Mouse (Mus musculus) left cerebral cortex, postnatal 4 days (tissue): ENCODE measurements around the gene Taok3. TPM values are rescaled to one million over a fixed set of nuclear protein-coding genes. Genes with fewer than 3 reads are reported as not detected.
A peak's percentile ranks its signal among the peaks of the same experiment; 100 is the strongest.
"Not testable (repeated sequence)": the region's sequence is repeated elsewhere in the genome, so short reads cannot be mapped to it uniquely, and the experiment has no call there.

Experiments
- DNase-seq: peaks from one replicate; pipeline ENCODE4 v3.0.0-alpha.2; 2022
- intact Hi-C: fragments of 180-260 bp; cut with DNase I; formaldehyde crosslinking; loops from one replicate; pipeline ENCODE4 v1.15.1; 2025
- total RNA-seq, 2 experiments: library from RNA; stranded (reverse); gene quantifications; 2 replicates each; pipeline ENCODE4 v1.2.3; 2021

Gene Taok3
- total RNA-seq, 2 experiments from 2014 or later = 80.6 to 85.3 TPM

DNA sequence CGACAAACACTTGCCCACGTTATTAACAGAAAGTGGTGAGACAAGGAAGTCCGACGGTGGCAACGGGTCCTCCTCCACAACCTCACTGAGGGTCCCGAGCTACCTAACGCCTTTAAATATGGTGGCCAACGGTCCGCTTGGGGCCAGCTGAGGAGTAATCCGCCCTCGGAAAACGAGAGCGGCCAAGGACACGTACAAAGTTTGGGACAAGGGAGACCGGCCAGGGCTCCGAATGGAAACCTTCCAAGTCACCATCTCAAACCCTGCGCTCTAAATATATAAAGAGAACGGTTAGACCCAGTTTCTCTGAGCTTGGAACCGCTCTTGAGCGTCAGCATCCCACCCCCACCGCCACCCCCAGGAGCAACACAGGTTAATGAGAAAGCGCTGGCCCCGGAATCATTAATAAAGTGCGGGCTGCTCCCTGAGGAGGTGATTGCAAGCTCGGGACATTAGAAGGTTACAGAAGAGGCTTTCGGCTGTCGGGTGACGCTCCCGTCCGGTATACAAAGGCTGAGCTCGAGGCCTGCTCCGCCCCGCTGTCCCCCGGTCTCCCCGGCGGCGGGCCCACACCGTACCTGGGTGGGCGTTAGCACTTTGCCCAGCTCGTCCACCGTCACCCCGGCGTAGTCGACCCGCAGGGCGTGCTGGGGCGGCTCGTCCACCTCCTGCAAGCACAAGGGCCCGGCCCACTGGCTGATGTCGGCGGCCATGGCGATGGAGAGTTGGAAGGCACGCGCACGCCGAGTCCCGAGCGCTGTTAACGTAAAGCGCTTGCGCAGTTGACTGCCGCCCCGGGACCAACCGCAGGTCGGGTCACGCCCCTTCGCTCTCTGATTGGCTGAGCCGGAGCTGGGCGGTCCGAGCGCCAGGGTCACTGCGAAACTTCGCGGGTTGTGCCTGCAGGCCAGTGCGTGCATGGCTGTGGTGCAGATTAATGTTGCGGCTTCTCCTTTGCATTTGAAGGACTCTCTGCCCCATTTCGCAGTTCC is 167.2 kb downstream of the Taok3 start, which contains the start of gene Pebp1:
Gene Pebp1, minus strand, starts transcription at position 795 of the 992 bp plus-strand sequence.
- intact Hi-C loops = no loop called here
- peak; percentile 97 for DNase-seq

DNA sequence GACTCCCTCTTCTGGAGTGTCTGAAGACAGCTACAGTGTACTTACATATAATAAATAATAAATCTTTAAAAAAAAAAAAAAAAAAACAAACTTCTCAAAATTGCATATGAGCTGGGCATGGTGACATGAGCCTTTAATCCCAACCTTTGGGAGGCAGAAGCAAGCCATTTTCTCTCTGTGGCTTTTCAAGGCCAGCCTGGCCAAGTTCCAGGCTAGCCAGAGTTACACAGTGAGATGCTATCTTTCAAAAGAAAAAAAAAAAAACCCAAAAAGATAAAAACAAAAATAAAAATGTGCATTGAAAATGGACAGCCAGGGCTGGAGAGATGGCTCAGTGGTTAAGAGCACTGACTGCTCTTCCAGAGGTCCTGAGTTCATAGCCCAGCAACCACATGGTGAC is 169.7 kb downstream of the Taok3 start:
- DNase-seq = no peak
- intact Hi-C loops = no loop called here

DNA sequence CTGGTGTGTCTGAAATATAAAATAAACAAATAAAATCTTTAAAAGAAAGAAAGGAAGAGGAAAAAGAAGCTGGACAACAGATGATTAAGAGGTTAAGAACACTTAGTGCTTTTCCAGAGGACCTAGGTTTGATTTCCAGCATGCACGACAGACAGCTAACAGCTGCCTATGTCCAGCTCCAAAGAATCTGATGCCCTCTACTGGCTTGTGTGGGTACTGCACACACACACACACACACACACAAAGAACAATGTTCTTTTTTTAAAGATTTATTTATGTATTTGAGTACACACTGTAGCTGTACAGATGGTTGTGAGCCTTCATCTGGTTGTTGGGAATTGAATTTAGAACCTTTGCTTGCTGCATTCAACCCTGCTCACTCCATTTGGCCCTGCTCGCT is 170.2 kb downstream of the Taok3 start:
- no peak for DNase-seq
- intact Hi-C loops = no loop called here

DNA sequence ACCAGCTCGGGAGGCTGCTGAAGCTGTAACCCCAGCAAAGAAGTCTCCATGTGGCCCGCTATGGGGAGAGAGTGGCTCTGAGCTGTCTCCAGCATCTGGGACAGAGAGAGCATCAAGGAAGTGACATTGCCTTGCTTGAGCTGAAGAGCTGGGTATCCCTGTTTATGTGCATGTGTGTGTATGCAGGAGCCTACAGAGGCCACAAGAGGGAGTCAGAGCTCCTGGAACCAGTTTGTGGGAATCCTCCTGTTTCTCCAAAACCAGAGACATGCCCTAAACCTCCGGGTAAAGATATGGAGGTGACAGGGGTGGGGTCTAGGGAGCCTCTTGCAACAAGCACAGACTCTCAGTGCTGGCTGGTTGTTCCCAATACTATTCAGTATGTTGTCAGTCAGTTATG is 171.4 kb downstream of the Taok3 start:
- no peak for DNase-seq
- intact Hi-C loops = no loop called here

DNA sequence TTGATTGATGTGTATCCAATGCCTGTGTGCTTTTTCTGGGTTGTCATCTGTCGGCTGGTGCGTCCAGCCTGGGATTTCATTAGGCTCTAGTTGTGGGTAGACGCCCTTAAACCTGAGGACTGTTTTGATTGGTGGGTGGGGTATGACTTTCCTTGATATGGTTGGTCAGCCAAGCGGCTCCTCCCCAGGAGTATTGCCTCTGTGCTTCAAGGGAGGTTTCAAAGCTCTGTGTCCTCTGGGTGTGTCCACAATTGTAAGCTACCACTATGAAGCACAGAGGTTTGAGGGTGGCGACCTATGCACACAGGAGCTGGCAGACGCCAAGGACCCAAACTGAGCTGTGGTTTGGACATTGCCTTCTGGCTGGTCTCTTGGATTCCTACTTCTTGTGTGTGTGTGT is 172.6 kb downstream of the Taok3 start:
- intact Hi-C loops = no loop called here
- DNase-seq = no peak

DNA sequence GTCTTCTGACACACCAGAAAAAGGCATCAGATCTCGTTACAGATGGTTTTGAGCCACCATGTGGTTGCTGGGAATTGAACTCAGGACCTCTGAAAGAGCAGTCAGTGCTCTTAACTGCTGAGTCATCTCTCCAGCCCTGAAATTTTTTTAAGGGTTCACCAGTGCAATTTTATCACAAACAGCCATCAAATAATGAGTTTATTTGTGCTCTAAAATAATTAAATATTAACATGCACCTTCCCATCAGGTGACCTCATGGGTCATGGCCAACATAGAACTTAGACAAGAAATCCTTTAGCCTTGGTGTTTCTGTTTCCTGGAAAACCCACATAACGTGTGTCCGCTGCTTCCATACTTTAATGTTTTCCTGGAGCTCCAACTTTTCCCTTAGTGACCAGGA is 173.8 kb downstream of the Taok3 start:
- DNase-seq, intact Hi-C loops: not testable (repeated sequence)

DNA sequence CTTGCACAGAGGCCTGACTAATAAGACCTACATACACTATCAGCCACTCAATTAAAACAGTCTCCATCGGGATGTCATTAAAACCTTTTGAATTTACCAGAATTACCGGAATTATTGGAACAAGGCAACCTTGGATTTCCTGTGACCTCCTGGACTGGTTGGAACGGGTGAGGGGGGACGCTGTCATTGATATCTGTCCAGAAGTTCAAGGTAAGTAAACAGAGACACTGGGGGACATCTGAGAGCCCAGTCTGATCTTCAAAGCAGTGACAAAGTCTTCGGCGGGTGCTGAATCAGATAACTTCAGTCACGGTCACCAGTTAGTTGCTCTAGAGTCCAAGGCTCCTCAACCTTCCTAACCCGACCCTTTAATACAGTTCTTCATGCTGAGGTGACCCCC is 175.1 kb downstream of the Taok3 start:
- DNase-seq = no peak
- intact Hi-C loops = no loop called here

DNA sequence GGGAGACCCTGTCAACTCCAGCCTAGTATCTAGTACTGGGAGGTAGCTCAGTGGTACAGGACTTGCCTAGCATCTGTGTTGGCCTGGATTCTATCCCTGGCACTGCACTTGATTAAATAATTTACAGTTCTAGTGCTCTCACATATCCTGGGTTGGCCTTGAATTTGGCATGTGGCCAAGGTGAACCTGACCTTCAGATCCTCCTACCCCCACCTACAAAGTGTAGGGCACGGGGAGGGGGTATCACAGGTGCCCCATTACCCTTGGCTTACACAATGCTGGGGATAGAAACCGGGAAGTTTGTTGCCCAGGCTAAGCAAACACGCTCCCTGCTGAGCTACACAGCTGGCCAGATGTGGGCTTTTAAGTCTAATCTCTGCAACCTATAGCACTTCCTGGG is 183.0 kb downstream of the Taok3 start:
- intact Hi-C loops = loop anchor here (10.0 kb wide), 1 partner anchor 192 kb away; no protein-coding TSS in a partner anchor
- no peak for DNase-seq

DNA sequence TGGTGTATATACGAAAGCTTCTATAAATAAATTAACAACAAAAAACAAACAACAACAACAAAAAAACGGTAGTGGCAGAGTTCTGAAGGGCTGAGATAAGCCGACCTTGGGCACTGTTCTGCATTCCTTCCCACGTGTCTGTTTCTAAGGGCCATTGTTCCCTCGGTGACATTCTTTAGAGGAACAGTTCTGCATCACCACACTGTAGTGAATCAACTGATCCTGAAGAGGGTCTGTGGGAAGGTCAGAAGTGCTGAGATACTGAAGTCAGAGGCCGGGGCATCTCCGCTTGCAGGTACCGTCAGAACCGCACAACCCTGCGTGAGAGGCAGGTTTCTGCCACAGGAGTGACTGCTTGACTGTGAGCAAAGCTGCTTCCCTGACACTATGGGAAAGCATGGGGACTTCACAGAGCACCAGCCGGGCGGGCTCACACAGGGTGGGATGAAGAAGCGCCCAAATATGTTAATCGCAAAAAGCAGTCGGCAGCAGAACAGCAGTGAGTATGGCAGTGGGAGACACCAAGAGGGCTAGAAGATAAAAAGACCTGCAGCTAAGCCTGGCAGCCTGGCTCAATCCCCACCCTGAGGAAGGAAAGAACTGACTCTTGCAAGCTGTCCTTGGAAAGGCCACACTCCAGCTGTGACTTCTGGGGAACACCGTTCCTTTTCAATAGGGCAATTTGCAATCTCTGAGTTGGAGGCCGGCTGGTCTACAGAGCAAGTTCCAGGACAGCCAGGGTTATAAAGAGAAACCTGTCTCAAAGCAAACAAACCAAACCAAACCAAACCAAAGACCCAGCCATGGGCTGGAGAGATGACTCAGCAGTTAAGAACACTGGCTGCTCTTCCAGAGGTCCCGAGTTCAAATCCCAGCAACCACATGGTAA is 184.0 kb downstream of the Taok3 start:
- no peak for DNase-seq
- intact Hi-C loops = loop anchor here (10.0 kb wide), 1 partner anchor 191 kb away; no protein-coding TSS in a partner anchor

DNA sequence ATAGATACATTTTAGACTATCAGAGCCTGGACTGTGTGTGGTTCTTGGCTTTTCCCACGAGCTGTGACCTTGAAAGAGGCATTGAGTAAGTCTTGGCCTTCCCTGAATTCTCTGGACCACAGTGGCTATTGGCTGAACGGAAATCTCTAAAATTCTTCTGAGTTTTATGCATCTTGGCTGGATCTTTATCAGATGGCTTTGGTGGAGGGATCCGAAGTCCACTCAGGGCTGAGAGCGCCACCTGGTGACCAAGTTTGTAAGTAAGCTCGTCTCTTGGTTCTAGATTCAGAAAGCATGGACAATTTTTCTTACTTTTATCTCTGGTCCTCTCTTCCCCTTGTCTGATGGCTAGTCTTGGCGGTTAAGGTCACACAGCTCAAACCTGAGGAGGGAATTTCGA is 185.0 kb downstream of the Taok3 start:
- intact Hi-C loops = loop anchor here (10.0 kb wide), 1 partner anchor 190 kb away; no protein-coding TSS in a partner anchor
- DNase-seq = peak; percentile 81

DNA sequence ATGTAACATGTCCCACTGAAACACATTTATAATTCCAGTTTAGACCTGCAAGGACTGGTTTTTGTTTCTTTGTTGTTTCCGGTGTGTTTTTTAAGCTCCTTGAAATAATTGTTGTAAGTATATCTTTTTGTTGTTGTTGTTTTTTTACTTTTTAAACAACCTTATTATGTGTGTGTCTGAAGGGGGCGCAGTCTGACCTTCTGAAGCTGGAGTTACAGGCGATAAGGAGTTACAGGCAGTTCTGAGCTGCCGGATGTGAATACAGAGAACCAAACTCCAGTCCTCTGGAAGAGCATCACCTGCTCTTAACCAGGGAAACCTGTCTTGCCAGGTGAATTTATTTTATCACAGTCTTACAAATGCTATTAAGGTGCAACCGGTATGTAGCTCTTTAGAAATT is 185.8 kb downstream of the Taok3 start:
- no peak for DNase-seq
- intact Hi-C loops = loop anchor here (10.0 kb wide), 1 partner anchor 189 kb away; no protein-coding TSS in a partner anchor

DNA sequence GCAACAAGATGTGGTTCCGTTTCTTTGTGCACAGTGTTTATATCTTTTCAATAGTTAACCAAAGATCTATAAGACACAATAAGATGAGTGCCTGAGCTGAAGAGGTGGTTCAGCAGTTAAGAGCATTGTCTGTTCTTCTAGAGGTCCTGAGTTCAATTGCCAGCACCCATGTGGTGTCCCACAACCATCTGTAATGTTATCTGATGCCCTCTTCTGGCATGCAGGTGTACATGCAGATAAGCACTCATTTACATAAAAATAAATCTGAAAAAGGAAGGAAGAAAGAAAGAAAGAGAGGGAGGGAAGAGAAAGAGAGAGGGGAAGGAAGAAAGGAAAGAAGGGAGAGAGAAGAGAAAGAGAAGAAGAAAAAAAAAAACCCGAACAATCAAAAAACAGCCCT is 186.9 kb downstream of the Taok3 start:
- no peak for DNase-seq
- intact Hi-C loops = loop anchor here (10.0 kb wide), 1 partner anchor 188 kb away; no protein-coding TSS in a partner anchor

DNA sequence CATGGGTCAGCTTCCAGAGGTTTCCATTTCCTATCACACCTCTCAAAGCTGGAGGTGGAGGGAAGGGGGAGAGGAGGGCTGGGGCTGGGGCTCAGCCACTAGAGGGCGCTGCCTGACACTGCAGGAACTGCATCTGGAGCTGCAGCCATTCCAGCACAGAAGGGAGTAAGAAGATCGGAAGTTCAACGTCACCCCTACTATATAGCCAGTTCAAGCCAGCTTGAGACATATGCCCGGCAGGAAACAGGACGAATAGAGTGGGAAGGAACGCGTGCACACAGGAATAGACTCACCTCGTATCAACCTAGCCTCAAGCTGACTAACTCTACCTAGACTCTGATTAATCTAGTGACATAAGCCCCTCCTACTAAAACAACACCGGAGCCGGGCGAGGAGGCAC is 187.8 kb downstream of the Taok3 start:
- peak; percentile 55 for DNase-seq
- intact Hi-C loops = loop anchor here (10.0 kb wide), 1 partner anchor 187 kb away; no protein-coding TSS in a partner anchor

DNA sequence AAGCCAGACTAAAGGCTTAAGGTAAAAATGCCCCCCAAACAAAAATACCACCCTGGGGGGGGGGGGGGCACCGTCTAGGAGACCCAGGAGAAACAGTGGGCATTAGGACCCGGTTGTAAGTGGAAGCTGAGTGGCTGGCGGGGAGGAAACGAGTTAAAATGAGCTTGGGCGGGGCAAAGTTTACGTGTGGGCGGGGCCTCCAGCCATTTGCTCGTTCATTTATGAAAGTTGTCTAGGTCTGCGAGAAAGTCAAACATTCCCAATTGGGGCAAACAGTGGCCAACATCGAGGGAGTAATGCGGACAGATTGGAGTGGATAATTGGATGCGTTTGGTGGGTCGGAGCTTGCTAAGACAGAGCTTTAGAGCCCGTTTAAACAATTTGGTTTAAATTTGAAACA is 193.5 kb downstream of the Taok3 start:
- intact Hi-C loops = no loop called here
- no peak for DNase-seq

DNA sequence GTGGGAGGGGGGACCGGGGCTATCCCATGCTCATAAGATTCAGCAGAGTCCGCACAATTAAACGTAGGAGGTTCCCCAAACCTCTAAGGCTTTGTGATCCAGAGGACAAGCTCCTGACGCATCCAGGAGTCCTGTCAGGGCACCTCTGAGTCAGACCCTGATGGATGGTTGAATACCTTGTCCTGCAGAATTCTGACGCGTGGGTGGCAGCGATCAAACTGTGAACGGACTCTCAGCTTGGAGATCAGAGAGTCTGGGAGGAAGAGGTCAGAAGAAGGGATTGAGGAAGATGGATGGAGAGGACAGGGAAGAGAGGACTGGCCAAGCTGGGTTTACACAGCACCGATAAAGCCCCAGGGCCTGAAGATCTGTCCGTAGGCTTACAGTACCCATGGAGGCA is 194.0 kb downstream of the Taok3 start:
- DNase-seq = no peak
- intact Hi-C loops = no loop called here

DNA sequence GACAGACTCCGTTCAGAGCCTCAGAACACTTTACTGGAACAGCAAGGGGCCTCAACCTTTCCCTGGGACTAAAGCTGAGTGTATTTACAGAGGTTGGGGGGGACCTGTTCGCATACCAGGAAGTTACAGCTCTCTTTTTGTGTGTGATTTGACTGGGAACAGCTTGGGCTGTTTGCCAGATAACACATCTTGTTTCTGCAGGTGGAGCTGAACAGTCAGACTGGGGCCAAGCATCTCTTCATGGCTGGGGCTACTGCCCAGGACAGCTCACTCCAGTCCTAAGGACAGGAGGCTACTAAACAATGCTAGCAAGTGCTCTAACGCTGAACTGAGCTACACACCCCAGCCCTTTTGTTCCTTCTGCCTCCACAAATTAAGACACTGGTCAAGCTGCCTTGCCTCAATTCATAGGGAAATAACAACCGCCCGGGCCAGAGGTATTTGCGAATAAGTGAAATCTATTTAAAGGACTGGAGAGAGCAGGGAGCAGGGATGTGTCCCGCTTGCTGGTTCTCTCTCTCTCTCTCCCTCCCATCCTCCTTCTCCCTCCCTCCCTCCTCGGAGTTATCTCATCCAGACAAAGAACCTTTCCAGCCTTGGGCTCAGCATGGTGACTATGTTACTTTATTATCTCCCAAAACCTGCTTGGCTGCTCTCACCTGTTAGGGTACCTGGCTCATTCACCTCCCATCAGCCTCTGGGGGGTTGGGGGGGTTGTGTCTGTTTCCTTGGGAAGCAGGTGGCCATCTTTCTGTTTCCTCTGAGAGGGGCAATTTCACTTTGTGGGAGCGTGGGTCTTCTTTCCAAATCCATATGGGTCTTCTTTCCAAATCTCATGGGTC is 194.9 kb downstream of the Taok3 start:
- no peak for DNase-seq
- intact Hi-C loops = no loop called here

DNA sequence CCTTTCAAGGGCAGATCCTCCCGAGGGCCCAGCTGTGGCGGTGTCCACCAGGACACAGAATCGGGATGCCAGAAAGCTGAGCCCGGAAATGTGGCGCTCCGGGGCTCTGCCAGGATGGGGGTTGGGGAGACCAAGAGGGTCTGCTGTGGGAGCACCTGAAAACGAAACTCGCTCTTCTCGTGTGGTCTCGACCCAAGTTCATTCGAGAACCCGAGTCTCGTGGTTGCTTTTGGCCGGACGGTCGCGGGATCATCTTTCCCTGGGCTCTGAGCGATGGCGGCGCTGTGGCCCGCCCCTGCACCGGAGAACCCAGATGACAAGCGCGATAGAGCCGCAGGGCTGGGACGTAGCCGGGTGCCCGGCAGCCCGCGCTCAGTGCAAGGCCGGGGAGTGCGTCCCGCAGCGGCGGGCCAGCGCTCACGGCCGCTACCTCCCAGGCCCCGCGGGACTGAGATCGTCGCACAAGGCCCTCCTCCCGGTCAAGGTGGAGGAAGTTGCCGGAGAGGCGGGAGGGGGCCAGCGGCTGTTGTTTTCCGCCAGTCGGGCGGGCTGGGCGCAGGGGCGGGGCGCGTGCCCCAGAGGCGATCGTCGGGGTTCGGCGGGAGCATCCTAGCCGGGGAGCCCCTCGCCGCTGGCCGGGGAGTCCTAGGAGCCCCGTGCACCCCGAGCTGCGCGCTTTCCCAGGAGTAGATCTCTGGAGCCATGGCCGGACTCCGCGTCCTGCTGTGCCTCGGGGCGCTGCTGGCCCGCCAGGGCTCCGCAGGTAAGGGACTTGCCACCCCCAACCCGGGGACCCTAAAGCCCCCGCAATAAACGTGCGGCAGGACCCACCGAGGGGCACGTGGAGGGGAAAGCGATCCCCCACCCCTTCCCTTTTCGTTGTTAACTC is 199.1 kb downstream of the Taok3 start, which contains the start of gene Vsig10:
Gene Vsig10, plus strand, starts transcription at position 343 of the 889 bp plus-strand sequence.
- peak; percentile 40 for DNase-seq
- intact Hi-C loops = no loop called here

DNA sequence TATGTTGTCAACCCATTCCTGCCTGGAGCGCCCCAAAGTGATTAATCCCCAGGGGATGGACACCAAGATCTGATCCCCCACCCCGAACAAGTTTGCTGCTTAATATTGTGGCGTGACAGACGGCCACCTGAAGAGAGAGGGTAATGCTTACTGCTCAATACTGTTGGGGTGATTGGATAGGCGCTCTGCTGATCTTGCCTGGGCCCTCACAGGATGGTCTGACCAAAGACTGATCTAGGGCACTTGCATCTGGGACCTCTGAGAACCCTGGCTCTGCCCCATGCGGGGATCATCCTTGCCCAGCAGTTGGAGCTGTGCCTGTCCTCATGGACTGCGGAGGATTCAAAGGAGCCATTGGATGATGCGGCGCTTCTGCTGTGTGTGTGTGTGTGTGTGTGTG is 203.8 kb downstream of the Taok3 start:
- no peak for DNase-seq
- intact Hi-C loops = no loop called here
